Mouse (Mus musculus) ovary, postnatal 14 days (tissue): ENCODE results near the gene Tmem141.

Source experiments
- DNase-seq: peaks from one replicate; pipeline ENCODE4 v3.0.0; 2022; ENCODE audit warnings: low spot score

Tmem141 gene

GRCm38 (mm10) chr2:25607761-25608622, 13.8 kb downstream of the Tmem141 start, which contains the start of gene Rabl6:
Gene Rabl6, minus strand, starts transcription at chr2:25608521.
- DNase-seq, result peak; percentile 83

GRCm38 (mm10) chr2:25602526-25602925, 19.3 kb downstream of the Tmem141 start:
- no peak for DNase-seq

- DNase-seq, result no peak
These were observed 21.8 kb downstream of the Tmem141 start for GRCm38 (mm10) chr2:25600037-25600436.

GRCm38 (mm10) chr2:25598749-25599148, 23.1 kb downstream of the Tmem141 start:
- DNase-seq, result no peak

- DNase-seq, result no peak
These were observed 24.9 kb downstream of the Tmem141 start for GRCm38 (mm10) chr2:25596765-25597510.

- DNase-seq, result no peak
These were observed 29.9 kb downstream of the Tmem141 start for GRCm38 (mm10) chr2:25591863-25592262.

GRCm38 (mm10) chr2:25588227-25588907, 33.4 kb downstream of the Tmem141 start:
- no peak for DNase-seq

GRCm38 (mm10) chr2:25587290-25587689, 34.5 kb downstream of the Tmem141 start:
- no peak for DNase-seq

- no peak for DNase-seq
These were observed 36.2 kb downstream of the Tmem141 start for GRCm38 (mm10) chr2:25585601-25586000.

GRCm38 (mm10) chr2:25584856-25585255, 36.9 kb downstream of the Tmem141 start:
- DNase-seq, result no peak

- no peak for DNase-seq
These were observed 37.7 kb downstream of the Tmem141 start for GRCm38 (mm10) chr2:25584152-25584551.

GRCm38 (mm10) chr2:25583571-25583970, 38.2 kb downstream of the Tmem141 start:
- no peak for DNase-seq

GRCm38 (mm10) chr2:25583120-25583481, 38.7 kb downstream of the Tmem141 start:
- DNase-seq, result no peak

- no peak for DNase-seq
These were observed 39.2 kb downstream of the Tmem141 start for GRCm38 (mm10) chr2:25582466-25583119.

- no peak for DNase-seq
These were observed 39.9 kb downstream of the Tmem141 start for GRCm38 (mm10) chr2:25581901-25582301.

GRCm38 (mm10) chr2:25581294-25581864, 40.4 kb downstream of the Tmem141 start, which contains the start of gene Ajm1:
Gene Ajm1, minus strand, starts transcription at chr2:25581757.
- peak; percentile 62 for DNase-seq

- DNase-seq, result no peak
These were observed 41.1 kb downstream of the Tmem141 start for GRCm38 (mm10) chr2:25580621-25581101.

- DNase-seq, result no peak
These were observed 41.9 kb downstream of the Tmem141 start for GRCm38 (mm10) chr2:25579737-25580460.

- DNase-seq, result no peak
These were observed 42.7 kb downstream of the Tmem141 start for GRCm38 (mm10) chr2:25578796-25579736.
